Mouse (Mus musculus) common myeloid progenitor, adult 5-6 weeks (primary cell): ENCODE measurements at regions not wholly inside any gene's neighbourhood (a gene's known extent, or its start where the extent isn't known, plus 50 kb on each side); places are given as distances from the start of the nearest gene placed in this dataset.

Experiments
- ATAC-seq: replicated peaks from 2 replicates; pipeline ENCODE4 v1.8.0; 2016; ENCODE audit warnings: low read depth, mild to moderate bottlenecking, moderate TSS enrichment, inconsistent platforms; ENCODE audit not compliant: poor library complexity, severe bottlenecking

GRCm38 (mm10) chr8:11145251-11145650 is 137.0 kb upstream of the Irs2 start:
- no peak for ATAC-seq

GRCm38 (mm10) chr8:11140566-11140965 is 132.3 kb upstream of the Irs2 start:
- no peak for ATAC-seq

- ATAC-seq: no peak
Measured at GRCm38 (mm10) chr8:11139294-11139693, 131.0 kb upstream of the Irs2 start.

DNA sequence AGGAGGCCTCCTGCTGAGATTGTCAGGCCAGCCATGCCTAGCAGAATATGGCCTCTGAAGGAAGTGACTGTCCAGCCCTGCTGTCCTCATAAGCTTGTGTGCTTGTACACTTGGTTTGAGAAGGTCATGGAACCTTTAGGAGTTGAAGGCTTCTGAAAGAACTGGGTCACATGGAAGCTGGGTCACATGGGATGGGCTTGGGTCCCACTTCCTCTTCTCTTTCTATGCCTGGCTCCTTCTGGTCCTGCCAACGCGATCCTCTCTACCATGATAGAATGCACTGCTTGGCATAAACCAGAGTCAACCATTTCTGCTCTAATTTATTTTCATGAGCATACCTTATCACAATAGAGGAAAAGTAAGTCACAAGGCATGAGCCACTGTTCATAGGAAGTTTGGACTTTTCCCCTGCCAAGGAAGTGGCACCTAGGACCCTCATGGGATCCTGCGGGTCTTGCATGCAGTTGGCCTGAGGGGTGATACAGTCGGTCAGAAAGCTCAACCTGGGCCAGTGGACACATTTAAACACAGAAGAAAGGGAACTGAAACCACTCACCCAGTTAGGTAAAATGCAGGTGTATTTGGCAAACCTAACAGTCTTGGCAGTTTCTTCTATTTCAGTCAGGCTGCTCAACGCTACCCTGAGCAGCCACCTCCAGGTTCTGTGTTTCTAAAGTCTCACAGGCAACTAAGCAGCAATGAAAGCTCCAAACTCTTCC is 130.2 kb upstream of the Irs2 start:
- ATAC-seq: 0 out of 2 replicates have a peak, but pooled peaks have one; percentile 29

DNA sequence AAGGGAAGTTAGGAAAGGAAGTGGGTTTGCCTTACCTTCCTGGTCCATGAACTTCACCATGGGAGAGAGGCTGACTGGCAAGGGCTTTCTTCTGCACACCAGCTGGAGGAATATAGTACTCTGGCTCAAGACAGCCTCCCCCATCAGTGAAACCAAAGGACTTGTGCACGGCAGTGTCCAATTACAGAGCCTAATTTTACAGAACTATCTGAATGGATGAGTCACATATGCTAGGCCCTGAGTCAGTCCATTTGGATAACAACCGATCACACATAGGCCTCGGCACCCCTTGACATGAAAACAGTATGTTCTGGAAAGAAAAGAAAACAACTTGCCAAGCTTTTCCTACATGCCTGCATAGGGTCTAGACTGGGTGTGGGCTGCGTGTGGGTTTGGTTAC is 128.3 kb upstream of the Irs2 start:
- ATAC-seq: no peak

DNA sequence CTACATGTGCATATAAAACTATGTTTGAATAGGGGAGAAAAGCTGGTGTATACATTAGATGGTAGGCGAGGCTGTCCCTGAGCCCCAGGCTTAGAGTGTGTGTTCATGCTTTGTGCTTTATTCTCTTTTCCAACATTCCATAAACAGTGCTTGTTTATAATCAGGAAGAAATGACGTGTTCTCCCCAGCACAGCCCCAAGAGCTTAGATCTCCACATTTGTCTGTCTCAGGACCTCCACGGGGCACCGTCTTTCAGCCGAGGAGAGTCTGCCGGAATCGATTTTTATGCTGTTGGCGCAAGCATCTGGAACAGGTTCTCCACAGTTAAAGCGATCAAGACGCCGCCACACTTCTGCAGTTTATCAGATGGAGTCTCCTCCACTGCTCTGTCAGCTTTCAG is 126.9 kb upstream of the Irs2 start:
- ATAC-seq: no peak

DNA sequence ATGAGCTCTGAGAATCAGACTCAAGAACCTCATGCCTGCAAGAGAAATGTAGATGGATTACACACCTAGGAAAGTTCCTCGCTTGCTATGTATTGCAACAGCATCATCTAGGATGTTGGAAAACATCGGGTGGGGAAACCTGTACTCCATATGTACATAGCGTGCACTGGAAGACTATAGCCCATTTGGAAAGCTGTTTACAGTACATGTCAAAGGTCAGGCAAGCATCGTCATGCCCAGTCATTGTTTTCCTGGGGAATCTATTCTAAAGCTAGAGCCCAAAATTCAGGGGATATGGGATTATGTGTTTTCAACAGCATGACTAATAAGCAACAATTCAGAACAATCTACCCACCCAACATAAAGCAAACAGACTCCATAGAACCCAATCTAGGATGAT is 126.3 kb upstream of the Irs2 start:
- ATAC-seq: no peak

DNA sequence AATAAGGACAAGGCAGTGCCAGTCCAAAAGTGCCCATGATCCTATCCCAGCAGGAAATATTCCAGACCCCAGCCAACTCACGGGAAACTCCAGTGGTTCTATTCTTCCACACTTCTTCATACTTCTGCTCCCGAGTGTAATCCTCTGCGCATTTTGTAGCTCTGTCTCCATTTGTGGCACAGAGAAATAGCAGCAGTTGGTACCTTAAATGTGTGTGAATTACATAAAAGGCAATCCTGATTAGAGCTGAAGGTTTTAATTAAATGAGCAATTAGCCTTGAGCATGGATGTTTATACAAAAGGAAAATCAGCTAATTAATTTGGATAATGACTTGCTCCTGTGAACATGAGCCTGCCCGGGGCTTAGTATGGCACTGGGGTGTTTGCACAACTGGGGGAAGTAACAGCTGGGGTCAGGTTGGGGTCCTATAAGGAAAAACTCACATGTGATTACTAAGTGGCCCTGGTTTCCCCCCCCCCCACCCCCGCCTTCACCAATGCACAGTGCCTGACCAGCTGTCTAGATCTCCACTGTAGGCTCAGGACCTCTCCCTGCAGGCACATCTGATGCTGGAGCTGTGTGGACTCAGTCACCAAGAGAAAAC is 110.9 kb upstream of the Irs2 start:
- no peak for ATAC-seq

GRCm38 (mm10) chr8:11116534-11116933 is 108.3 kb upstream of the Irs2 start:
- ATAC-seq: peak; percentile 20

DNA sequence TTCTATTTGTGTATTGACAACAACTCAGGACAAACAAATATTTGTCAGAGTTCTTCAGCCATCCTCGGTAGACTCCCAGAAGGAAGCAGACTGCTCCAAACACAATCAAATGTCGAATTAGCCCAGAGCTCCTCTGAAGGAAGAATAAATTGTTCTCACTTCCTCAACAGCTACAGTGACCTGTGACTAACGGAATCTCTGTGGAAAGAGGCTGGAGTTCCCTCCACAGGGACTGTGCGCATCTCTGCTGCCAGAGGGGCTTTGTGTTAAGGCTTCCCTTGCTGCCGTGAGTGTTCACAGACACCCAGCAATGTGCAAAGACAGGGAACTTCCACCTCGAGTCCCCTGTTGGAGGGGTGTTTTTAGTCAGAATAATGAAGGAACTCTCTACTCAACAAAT is 107.0 kb upstream of the Irs2 start:
- ATAC-seq: peak; percentile 26

DNA sequence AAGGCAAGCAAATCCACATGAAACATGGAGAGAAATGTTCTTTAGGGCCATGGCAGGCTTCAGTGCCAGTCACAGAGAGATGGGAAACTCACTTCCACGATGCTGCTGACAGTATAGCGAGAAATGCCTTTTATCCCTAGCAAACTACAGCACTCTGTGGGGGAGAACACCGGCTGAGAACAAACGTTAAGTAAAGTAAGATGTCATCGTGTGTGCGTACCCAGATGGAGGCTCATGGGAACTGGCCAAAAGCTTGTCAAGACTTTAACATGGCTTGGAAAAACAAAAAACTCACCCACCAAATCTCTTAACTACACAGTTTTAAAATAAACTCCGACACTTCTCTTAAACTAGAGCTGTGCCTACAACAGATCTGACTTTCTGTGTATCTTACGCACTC is 106.3 kb upstream of the Irs2 start:
- no peak for ATAC-seq

- peak; percentile 92 for ATAC-seq
Measured at GRCm38 (mm10) chr8:11112908-11113532, 104.8 kb upstream of the Irs2 start.

DNA sequence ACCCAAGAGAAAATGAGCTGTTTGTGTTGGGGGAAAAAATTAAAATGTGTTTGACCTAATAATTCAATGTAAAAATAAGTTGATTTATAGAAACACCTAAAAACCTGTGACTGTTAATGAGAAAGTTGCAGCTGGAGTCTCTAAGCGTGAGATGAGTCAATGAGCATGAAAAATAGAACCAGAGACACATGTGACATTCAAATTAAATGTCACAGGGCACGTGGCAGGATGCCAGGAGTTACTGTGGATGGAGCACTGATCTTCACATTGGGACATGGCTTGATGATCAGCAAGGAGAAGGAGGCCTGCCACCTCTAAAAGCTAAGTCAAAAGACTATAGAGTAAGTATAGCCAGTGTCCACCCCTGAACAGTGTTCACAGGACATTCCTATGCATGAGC is 103.7 kb upstream of the Irs2 start:
- ATAC-seq: no peak

DNA sequence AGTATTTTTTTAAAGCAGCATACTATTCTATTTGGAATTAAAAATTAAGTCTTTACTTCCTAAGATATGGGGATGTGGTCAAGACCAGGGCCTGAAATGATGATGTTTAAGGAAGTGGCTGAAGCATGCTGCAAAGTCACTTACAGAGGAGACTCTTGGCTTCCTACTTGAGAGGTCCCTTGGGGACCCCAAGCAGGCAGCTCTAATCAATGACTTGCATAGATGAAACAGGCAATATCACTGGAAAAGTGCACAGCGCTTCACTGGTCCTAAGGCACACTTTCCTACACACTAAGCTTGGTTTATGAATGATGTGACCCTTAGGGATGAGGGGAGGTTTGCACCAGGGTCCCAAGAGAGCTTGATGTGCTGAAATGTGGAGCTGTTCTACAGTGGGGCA is 99.2 kb upstream of the Irs2 start:
- ATAC-seq: no peak

DNA sequence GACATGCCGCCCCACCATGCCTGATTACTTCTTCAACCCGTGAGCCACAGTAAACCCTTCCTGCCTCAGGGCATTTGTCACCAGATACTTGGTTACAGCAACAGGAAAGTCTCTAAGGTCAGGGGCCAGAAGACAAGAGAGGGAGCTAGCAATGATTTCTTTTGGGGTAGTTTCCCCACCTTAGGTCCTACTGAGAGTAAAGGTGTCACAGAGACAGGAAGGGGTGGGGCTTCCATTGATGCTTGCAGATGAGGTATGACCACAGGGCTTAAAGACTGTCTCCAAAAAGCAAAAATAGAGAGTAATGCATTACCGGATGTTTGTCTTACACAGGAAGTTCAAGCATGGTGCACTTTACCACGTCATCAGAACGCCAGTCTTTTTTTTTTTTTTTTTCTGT is 98.8 kb upstream of the Irs2 start:
- no peak for ATAC-seq

GRCm38 (mm10) chr8:11103745-11104607 is 95.7 kb upstream of the Irs2 start:
- ATAC-seq: peak; percentile 77

GRCm38 (mm10) chr8:11100310-11100709 is 92.1 kb upstream of the Irs2 start:
- no peak for ATAC-seq

DNA sequence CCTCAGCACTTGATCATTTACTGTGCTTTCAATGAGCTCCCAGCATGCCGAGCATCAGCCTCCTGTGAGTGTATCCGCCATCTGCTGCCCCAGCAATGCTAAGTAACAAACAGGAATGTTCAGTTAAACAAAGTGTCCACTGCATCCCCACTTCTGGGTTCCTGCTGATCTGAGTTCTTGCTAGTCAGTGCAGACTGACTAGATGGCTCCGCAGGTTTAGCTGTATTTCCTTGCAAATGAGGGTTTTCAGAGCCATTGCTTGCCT is 91.3 kb upstream of the Irs2 start:
- no peak for ATAC-seq

GRCm38 (mm10) chr8:11098790-11099590 is 90.7 kb upstream of the Irs2 start:
- no peak for ATAC-seq

DNA sequence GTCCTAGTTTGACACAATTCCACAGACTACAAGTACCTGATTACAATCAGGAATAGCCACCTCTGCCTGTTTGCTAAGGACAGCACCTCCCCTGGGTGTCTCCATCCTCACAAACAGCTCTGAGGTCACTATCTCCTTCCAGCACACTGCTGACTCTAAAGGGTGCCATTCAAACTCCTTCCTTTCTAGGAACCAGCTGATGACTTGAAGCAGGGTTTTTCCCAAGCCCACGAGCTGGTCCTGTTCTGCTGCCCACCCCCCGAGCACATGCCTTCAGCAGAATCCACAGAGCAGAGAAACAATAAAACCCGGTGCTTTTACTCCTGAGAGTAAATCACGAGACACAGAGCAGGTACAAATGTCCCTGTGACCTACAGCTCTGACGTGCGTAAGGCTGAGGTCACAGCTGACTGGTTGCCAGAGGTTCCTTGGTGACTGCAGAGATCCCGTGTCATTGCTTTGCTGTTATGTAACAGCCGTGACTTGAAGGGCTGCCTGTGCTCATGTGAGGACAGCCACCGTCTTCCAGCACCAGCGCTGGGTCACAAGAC is 90.0 kb upstream of the Irs2 start:
- ATAC-seq: peak; percentile 74
